Mouse (Mus musculus): ENCODE data around the gene Wdr25. TPM values are rescaled to one million over a fixed set of nuclear protein-coding genes. Genes with fewer than 3 reads are reported as not detected.

The Wdr25 gene
- polyA plus RNA-seq, 1 experiment from 2014 or later: 5.3 TPM

DNA sequence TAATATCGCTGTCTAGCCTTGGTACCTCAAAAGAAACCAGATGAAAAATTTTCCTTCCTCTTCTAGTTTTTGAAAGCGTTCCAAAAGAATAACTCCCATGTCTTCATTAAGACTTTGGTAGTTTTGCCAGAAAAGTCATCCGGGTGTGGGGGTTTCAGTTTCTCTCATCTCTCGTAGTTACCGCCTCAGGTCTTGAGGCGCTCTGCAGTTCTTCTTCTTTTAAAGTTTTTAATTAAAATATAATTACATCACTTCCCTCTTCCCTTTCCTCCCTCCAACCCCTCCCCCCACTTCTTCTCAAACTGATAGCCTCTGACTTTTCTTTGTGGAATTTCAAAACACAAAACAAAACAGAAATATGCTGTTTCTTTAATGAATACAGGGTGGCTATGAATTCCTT is 180.7 kb downstream of the Wdr25 start:
- H3K9ac ChIP-seq (ENCODE audit: low read depth, low read length): no peak overlapping the region
- H3K4me2 ChIP-seq: no peak overlapping the region
- no peaks in the 10 kb centered on the region for H3K4me1 ChIP-seq (replicated peaks; ENCODE audit: control insufficient read depth, insufficient read depth, low read length)
- H3K9me3 ChIP-seq (ENCODE audit: control insufficient read depth, low read length): no peaks in the 10 kb centered on the region
- H3K27me3 ChIP-seq (replicated peaks; ENCODE audit: control insufficient read depth, insufficient read depth, low read length): no peaks in the 10 kb centered on the region
- no peak for DNase-seq (ENCODE audit: low spot score)
- WGBS: 76% methylated on average over 6 of the region's 6 CpGs
- no peak for ATAC-seq (replicated peaks; ENCODE audit: low FRiP score)
- no peaks in the 10 kb centered on the region for H3K36me3 ChIP-seq (ENCODE audit: control insufficient read depth, insufficient read depth, low read length)
- no peak overlapping the region for H3K27ac ChIP-seq (ENCODE audit: low read depth, low read length)
- no peak overlapping the region for H3K4me3 ChIP-seq (ENCODE audit: low read depth, low read length)

- ATAC-seq (replicated peaks; ENCODE audit: low FRiP score): no peak
- no peak for DNase-seq (ENCODE audit: low spot score)
- H3K4me3 ChIP-seq (ENCODE audit: low read depth, low read length): no peak overlapping the region
- no peaks in the 10 kb centered on the region for H3K36me3 ChIP-seq (ENCODE audit: control insufficient read depth, insufficient read depth, low read length)
- no peaks in the 10 kb centered on the region for H3K4me1 ChIP-seq (replicated peaks; ENCODE audit: control insufficient read depth, insufficient read depth, low read length)
- no peak overlapping the region for H3K4me2 ChIP-seq
- H3K9ac ChIP-seq (ENCODE audit: low read depth, low read length): no peak overlapping the region
- WGBS: 63% methylated on average over 2 of the region's 2 CpGs
- no peaks in the 10 kb centered on the region for H3K9me3 ChIP-seq (ENCODE audit: control insufficient read depth, low read length)
- H3K27ac ChIP-seq (ENCODE audit: low read depth, low read length): no peak overlapping the region
- no peaks in the 10 kb centered on the region for H3K27me3 ChIP-seq (replicated peaks; ENCODE audit: control insufficient read depth, insufficient read depth, low read length)
Measured at GRCm38 (mm10) chr12:109074777-109075285, 181.4 kb downstream of the Wdr25 start.

- Histone ChIP-seq H3K27ac (ENCODE audit: low read depth, low read length) (no peak overlapping the region), H3K4me2 (no peak overlapping the region), H3K4me1 (replicated peaks; ENCODE audit: control insufficient read depth, insufficient read depth, low read length) (no peaks in the 10 kb centered on the region), H3K36me3 (ENCODE audit: control insufficient read depth, insufficient read depth, low read length) (no peaks in the 10 kb centered on the region), H3K27me3 (replicated peaks; ENCODE audit: control insufficient read depth, insufficient read depth, low read length) (no peaks in the 10 kb centered on the region), H3K4me3 (ENCODE audit: low read depth, low read length) (no peak overlapping the region), H3K9ac (ENCODE audit: low read depth, low read length) (no peak overlapping the region), H3K9me3 (ENCODE audit: control insufficient read depth, low read length) (no peaks in the 10 kb centered on the region)
- DNase-seq (ENCODE audit: low spot score) (no peak), ATAC-seq (replicated peaks; ENCODE audit: low FRiP score) (no peak)
- WGBS: 79% methylated on average over 6 of the region's 6 CpGs
Measured at GRCm38 (mm10) chr12:109077036-109077435, 183.6 kb downstream of the Wdr25 start.

Other genes with a start within 250 kb of the Wdr25 start
- gene Degs2, start 191.3 kb upstream of the Wdr25 start, polyA plus RNA-seq (2014; fragmentation: Nextera tagmentation; extraction: Ambion mirVana): 0.33 and 0.48 TPM in 2 replicates
- 17.9 and 19.2 TPM in 2 replicates for gene Yy1, start 100.7 kb upstream of the Wdr25 start, polyA plus RNA-seq (2014; fragmentation: Nextera tagmentation; extraction: Ambion mirVana)
- gene Slc25a29, start 57.7 kb upstream of the Wdr25 start, polyA plus RNA-seq (2014; fragmentation: Nextera tagmentation; extraction: Ambion mirVana): 2.9 and 3.9 TPM in 2 replicates
- gene Slc25a47, start 57.6 kb upstream of the Wdr25 start, polyA plus RNA-seq (2014; fragmentation: Nextera tagmentation; extraction: Ambion mirVana): 4.5 and 5.2 TPM in 2 replicates
- 90.8 and 102 TPM in 2 replicates for gene Wars, start 543 bp downstream of the Wdr25 start, polyA plus RNA-seq (2014; fragmentation: Nextera tagmentation; extraction: Ambion mirVana)
- 2.2 and 3.2 TPM in 2 replicates for gene Begain, start 174.6 kb downstream of the Wdr25 start, polyA plus RNA-seq (2014; fragmentation: Nextera tagmentation; extraction: Ambion mirVana)